Mouse (Mus musculus): ENCODE data around the gene Map1s. TPM values are rescaled to one million over a fixed set of nuclear protein-coding genes. Genes with fewer than 3 reads are reported as not detected.

Gene Map1s
- total RNA-seq, 2 experiments from 2014 or later = 10.6 to 11.2 TPM

DNA sequence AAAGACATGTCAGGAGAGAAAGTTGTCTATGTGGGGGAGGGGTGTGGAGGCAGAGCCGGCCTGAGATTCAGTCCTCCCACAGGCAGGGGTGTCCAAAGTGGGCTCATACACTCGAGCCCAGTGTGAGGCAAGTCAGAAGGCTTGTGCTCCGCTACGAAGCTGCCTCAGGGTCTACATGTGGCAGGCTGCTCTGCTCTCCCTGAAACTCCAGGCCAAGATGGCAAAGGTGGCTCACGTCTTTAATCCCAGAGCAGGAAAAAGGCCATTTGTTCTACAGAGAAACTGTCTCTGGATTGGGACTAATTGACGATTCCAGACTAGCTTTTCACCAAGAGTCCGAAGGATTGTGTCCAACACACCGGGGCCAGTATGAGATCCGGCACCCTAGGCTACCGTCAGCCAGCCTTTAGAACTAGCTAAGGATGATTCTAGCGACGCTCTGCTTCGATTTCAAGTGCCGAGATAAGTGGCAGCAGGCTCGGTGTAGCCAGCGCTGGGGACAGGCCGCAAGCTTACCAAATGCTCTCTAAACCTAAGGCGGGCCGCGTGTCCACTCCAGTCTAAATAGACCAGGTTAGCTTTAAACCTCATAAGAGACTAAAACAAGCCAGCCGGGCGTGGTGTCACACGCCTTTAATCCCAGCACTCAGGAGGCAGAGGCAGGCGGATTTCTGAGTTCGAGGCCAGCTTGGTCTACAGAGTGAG, 9.3 kb upstream of the Map1s start:
- no peak for DNase-seq
- Histone ChIP-seq H3K27ac (peak overlapping the region; percentile 99), H3K4me3 (peak overlapping the region; percentile 90)
- no peak for TF ChIP-seq CTCF (IDR thresholded peaks at IDR 0.05)
- intact Hi-C loops (cut with DNase I) = no loop called here

DNA sequence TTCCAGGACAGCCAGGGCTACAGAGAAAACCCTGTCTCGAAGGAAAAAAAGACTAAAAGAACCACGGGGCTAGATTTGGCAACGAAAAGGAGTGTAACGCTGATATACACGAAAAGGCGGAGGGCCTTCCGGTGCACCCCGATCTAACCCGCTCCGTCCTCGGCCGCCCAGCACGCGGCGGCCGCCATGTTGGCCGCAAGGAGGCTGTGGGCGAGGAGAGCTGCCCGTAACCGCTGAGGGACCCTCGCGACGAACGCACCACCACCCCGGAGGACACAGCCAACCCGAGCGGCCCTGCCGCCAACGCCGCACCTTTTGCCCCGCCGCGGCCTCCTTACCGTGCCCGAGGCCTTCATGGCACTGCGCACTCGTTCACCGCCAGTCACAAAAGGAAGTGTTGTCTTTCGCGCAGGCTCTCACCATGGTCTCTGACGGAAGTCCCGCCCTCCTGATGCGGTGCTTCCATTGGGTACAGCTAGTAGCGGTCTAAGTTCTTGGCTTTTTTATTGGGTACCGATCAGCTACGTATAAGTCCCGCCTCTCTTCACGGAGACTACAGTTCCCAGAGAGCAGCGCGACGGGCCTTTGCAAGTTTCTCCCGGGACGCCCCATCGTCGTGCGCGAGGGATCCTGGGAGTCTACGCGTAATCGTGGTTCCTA, 8.6 kb upstream of the Map1s start, which contains the start of gene Rpl18a:
Rpl18a (minus strand) TSS at position 392 of the 660 bp plus-strand sequence.
- intact Hi-C loops (cut with DNase I) = no loop called here
- TF ChIP-seq CTCF (IDR thresholded peaks at IDR 0.05) = peak; percentile 31
- Histone ChIP-seq H3K4me3 (peak within 1 kb of the TSS; percentile 90), H3K27ac (peak within 1 kb of the TSS; percentile 99)
- DNase-seq = peak; percentile 95

DNA sequence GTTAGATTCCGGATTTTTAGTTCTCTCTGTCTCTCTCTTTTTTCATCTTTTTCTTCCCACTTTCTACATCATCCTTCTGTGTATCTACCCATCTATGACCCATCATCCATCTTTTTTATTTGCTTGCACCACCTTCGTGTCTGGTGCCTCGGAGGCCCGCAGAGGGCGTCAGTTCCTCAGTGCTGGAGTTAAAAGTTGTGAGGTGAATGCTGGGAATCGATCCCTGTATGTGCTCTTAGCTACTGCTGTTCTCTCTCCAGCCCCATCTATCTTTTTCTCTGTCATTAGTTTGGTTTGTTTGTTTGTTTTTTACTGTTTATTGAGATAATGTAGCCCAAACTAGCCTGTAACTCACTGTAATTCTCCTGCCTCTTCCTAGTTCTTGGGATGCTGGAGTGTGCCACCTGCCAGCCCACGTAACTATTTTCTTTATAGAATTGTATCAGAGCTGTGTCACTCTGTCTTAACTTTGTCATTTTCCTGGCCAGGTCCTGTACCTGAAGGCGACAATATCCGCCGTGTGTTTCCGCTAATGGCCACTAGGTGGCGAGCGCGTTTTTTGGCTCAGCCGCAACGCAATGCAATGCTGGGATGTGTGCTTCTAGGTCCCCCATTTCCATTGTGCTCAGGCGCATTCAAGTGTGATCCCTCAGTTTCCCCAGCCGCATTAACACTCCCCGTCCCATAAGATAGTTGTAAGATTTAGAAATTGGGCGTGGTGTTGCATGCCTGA, 7.9 kb upstream of the Map1s start:
- TF ChIP-seq CTCF (IDR thresholded peaks at IDR 0.05) = peak; percentile 80
- peak overlapping the region; percentile 90 for H3K4me3 ChIP-seq
- DNase-seq = peak; percentile 87
- H3K27ac ChIP-seq = peak overlapping the region; percentile 99
- intact Hi-C loops (cut with DNase I) = loop anchor here (2.0 kb wide), 1 partner anchor 67 kb away; no protein-coding TSS in a partner anchor

DNA sequence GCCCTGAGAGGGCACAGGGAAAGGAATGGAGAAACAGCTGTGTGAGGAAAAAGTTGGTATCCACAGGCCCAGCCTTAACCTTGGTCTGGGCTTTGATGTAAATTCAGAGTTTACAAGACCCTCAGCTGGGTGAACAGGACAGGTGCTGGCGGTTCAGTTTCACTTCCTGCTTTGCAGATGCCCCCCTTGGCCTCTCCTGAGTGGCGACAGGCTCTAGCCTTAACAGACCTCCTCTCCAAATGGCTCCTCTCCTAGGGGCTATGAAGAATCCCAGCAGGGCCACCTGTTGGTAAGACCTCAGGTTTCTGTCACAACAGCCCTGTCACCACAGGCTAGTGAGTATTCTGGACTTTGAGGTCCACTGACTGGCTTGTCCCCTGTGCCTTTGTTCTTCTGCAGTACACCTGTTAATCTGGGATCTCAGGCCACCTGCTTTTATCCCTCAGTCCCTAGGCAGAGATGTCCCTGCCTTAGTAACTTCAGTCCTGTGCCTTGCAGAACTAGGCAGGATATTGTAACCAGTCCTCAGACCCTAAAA, 7.0 kb upstream of the Map1s start:
- DNase-seq = no peak
- intact Hi-C loops (cut with DNase I) = loop anchor here (2.0 kb wide), 1 partner anchor 66 kb away; no protein-coding TSS in a partner anchor
- Histone ChIP-seq H3K4me3 (no peak overlapping the region), H3K27ac (no peak overlapping the region)
- TF ChIP-seq CTCF (IDR thresholded peaks at IDR 0.05) = no peak

DNA sequence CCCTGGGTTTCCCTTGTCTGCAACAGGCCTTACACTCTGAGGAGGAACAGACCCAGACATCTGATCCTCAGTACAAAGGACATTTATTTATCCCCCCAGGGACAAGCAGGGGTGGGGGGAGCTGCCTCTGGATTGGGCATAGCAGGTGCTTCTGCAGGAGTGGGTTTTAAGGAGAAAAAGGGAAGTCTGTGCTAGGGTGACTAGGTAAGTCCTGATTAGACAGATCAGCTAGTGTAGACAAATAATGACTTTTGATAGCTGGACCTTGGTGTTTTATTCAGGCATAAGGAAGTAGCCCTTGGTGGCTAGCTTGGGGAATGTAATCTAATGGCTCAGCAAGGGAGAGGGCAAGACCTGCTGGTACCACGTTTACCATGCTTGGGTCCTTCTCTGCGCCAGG, 6.5 kb upstream of the Map1s start:
- DNase-seq = no peak
- intact Hi-C loops (cut with DNase I) = loop anchor here (2.0 kb wide), 1 partner anchor 66 kb away; no protein-coding TSS in a partner anchor
- H3K4me3 ChIP-seq = no peak overlapping the region
- TF ChIP-seq CTCF (IDR thresholded peaks at IDR 0.05) = no peak
- no peak overlapping the region for H3K27ac ChIP-seq

DNA sequence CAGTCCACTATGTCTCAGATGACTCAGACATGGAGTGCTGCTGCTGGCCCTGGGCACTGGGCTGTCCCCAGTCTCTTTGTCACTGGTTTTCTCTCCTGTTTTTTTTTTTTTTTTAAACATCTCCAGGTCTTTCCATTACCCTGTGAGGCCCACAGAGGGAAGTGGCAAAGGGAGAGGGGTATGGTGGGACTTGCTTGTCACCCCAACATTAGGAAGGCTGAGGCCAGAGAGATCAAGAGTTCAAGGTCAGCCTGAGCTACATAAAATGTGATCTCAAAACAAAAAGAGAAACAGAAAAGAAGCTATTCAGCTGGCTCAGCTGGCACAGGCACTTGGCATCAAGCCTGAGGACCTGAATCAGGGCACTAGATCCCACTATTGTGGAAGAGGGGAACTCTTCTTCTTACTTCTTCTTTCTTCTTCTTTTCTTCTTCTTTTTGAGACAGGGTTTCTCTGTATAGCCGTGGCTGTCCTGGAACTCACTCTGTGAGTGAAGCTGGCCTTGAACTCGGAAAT, 4.8 kb upstream of the Map1s start:
- no peak for DNase-seq
- no peak overlapping the region for H3K27ac ChIP-seq
- intact Hi-C loops (cut with DNase I) = no loop called here
- TF ChIP-seq CTCF (IDR thresholded peaks at IDR 0.05) = no peak
- H3K4me3 ChIP-seq = no peak overlapping the region

DNA sequence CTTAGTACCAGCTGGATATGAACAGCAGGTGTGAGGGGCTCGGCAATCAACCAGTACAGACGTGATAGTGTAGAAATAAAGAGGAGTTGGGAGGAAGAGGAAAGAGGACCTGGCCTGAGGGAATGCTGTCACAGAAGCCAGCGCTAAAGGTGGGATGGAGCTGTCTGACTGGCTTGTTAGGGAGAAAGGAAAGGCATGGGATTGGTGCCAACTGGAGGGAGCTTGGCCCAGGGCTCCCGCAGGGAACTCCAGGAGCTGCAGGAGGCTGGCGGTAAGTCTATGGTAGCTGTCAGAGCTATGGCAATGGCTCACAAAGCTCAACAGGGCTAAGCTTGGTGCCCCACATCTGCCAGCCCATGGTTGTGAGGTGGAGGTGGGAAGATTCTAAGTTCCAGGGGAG, 3.5 kb upstream of the Map1s start:
- Histone ChIP-seq H3K27ac (no peak overlapping the region), H3K4me3 (no peak overlapping the region)
- no peak for TF ChIP-seq CTCF (IDR thresholded peaks at IDR 0.05)
- intact Hi-C loops (cut with DNase I) = no loop called here
- DNase-seq = no peak

DNA sequence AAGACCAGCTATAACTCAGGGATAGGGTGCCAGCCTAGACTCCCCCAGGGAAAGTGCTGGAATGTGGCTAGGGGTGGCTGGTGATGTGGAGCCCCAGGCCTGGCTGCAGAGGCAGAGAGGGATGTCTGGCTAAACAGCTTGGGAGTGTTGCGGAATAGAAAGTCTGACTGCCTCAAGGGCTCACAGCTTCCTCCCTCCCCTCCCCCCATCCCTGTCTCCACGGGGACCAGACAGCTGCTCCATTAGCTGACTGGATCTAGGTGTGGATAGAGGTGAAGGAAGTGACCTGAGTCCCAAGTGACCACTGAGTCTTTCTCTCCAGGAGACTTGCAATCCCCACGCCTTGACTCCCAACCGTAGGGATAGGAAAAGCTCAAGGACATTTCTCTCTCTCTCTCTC, 2.6 kb upstream of the Map1s start:
- TF ChIP-seq CTCF (IDR thresholded peaks at IDR 0.05) = no peak
- no peak for DNase-seq
- intact Hi-C loops (cut with DNase I) = no loop called here
- H3K27ac ChIP-seq = no peak overlapping the region
- H3K4me3 ChIP-seq = no peak overlapping the region

DNA sequence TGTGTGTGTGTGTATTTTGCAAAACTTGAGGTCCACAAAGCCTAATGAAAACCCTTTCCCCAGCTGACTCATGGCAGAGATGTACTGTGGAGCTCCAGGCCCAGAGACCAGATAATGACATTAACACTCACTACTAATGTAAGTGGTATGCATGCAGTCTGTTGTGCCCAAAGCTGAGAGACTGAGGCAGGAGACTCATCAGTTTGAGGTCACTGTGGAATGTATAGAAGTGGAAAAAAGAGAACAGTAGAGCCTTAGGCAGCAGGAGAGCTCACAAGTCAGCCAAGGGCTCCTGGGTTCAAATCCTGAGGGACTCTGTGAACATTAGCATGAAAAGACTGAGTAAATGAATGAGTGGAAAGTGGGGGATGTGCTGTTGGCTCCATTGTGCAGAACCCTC, 2.1 kb upstream of the Map1s start:
- no peak for TF ChIP-seq CTCF (IDR thresholded peaks at IDR 0.05)
- H3K4me3 ChIP-seq = no peak overlapping the region
- DNase-seq = no peak
- intact Hi-C loops (cut with DNase I) = no loop called here
- 0 out of 2 replicates have a peak overlapping the region, but pooled peaks have one; percentile 8 for H3K27ac ChIP-seq

DNA sequence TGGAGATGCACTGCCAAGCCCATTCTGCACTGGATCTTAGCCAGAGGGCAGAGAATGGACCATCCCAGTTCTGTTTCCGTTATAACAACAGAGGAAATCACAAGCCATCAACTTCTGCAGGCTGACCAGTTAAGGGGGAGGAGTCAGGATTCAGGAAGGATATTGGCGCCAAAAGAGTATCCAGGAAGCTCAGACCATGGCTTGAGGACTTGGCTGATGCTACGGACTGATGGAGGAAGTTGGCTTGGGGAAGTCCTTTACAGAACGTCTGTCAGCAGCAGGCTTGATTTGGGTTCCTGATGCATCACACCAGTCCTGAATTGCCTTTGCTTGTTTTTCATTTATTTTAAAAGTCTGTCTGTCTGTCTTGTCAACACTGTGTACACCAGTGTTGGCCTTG, 1.2 kb upstream of the Map1s start:
- Histone ChIP-seq H3K27ac (0 out of 2 replicates have a peak overlapping the region, but pooled peaks have one; percentile 16), H3K4me3 (no peak overlapping the region)
- no peak for DNase-seq
- no peak for TF ChIP-seq CTCF (IDR thresholded peaks at IDR 0.05)
- intact Hi-C loops (cut with DNase I) = no loop called here

DNA sequence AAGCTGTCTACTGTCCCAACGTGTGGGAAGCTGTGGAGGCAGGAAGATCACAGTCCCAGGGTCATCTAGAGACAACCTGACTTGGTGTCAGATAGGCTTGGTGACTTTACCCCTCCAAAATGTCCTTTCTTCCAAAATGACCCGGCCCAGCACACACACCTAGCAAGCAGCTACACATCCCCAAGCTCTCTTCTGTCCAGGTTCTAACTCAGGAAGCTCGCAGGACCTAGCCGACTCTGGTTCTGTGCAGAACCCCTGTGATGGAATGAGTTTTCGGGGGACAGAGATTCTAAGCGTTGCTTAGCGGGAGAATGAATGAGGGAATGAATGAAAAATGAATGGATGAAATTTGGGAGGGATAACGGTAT, 285 bp upstream of the Map1s start:
- no peak for DNase-seq
- intact Hi-C loops (cut with DNase I) = no loop called here
- Histone ChIP-seq H3K27ac (peak overlapping the region; percentile 88), H3K4me3 (peak overlapping the region; percentile 96)
- no peak for TF ChIP-seq CTCF (IDR thresholded peaks at IDR 0.05)

DNA sequence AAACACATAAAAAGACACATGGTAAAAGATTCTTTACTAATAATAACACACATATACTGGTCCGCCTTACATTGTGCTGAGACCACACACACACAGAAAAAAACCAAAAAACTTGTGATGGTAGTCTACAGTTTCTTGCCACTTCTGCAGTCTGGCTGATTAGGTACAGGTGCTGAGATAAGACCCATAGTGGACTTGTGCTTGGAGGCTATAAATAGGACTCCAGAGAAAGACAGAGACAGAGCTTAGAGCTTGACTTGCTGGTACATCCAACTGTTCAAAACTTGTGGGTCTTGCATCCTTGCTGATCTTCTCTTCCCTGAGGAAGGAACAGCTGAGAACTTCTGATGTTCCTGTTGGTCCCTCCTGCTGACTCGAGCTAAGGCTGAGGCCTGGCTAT, 1.8 kb downstream of the Map1s start:
- no peak for DNase-seq
- Histone ChIP-seq H3K27ac (no peak overlapping the region), H3K4me3 (no peak overlapping the region)
- intact Hi-C loops (cut with DNase I) = no loop called here
- no peak for TF ChIP-seq CTCF (IDR thresholded peaks at IDR 0.05)
